Mouse (Mus musculus) left cerebral cortex, adult 11 months (tissue): ENCODE measurements around the gene Hcrt.
A peak's percentile ranks its signal among the peaks of the same experiment; 100 is the strongest.

Experiments
- DNase-seq: peaks from one replicate; pipeline ENCODE4 v3.0.0; 2022; ENCODE audit warnings: low spot score

Gene Hcrt

GRCm38 (mm10) chr11:100735954-100736745 is 26.6 kb downstream of the Hcrt start:
- no peak for DNase-seq

DNA sequence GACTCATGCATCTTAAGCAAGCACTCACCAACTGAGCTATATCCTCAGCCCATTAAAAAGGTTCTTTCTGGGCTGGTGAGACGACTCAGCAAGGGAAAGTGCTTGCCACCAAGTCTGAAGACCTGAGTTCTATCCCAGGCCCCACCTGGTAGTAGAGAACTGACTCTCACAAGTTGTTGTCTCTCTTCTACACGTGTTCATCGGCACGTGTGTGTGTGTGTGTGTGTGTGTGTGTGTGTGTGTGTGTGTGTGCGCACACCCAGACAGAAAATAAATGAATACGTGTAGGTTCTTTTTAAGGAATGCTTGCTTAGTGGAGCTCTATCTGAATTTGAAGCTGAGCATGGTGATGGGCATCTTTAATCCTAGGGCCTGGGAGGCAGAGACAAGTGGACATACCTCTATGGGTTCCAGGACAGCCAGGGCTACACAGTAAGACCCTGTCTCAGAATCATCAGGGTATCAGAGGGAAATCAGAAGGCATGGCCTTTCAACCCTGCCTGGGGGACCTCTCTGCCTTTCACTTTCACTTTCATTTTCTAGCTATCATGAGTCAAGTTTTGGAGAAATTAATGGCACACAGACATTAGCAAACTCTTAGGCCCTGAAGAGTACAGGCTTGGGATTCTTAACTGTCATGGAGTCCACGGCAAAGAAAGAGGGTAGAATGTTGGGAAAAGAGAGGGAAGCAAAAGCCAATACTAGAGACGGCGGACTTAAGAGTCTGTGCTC is 27.4 kb downstream of the Hcrt start:
- no peak for DNase-seq

GRCm38 (mm10) chr11:100730477-100731205 is 32.1 kb downstream of the Hcrt start:
- no peak for DNase-seq

DNA sequence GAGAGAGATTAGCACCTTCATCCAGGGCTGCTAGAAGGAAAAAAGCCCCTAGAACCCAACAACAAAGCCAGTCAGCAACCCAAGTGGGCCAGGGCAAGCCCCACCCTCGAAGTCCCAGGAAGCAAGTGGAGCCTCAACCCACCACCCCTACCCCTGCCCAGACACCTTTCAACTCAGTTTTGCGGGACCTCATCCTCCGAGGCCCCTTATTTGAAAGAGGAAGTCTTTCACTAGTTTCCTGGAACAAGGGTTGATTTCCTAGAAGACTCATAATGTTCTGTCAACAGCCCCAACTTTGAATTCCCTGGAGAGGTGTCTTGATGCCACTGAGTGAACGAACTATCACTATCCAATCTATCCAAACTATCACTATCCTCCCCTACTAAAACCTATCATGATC is 32.8 kb downstream of the Hcrt start:
- no peak for DNase-seq

- no peak for DNase-seq
Measured at GRCm38 (mm10) chr11:100728601-100729000, 34.1 kb downstream of the Hcrt start.

- DNase-seq: no peak
Measured at GRCm38 (mm10) chr11:100727201-100727600, 35.5 kb downstream of the Hcrt start.

- DNase-seq: no peak
Measured at GRCm38 (mm10) chr11:100724919-100725512, 37.7 kb downstream of the Hcrt start.

- DNase-seq: no peak
Measured at GRCm38 (mm10) chr11:100722493-100723028, 40.2 kb downstream of the Hcrt start.

DNA sequence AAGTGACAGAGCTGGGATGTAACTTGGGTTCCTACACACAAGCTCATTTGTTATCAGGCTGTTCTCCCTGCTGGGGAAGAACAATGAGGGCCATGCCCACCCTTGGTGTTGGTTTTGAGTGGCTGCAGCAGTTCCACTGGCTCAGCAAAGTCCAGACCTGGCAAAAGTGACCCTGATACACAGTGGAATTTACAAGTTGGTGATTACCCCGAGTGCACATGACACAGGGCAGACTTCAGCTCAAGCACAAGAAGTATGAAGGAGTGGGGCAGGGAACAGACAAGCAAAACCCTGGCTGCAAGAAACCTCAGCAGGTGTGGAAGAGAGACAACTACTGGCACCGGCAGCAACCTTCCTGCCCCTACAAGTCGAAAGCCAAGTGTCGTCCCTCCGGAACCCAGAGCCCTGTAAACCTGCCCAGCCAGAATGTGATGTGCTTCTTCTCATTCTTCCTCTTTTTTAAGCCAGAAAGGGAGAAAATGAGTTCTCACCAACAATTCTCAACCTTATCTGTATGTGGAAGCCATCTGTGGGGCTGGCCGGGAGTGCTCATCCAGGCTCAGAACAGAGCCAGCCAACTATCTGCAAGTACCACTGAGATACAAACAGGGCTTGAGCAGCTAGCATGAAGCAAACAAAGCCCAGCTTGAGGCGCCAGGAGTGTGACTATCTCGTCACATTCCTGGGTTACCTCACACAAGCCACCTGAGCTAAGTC is 40.8 kb downstream of the Hcrt start:
- no peak for DNase-seq

DNA sequence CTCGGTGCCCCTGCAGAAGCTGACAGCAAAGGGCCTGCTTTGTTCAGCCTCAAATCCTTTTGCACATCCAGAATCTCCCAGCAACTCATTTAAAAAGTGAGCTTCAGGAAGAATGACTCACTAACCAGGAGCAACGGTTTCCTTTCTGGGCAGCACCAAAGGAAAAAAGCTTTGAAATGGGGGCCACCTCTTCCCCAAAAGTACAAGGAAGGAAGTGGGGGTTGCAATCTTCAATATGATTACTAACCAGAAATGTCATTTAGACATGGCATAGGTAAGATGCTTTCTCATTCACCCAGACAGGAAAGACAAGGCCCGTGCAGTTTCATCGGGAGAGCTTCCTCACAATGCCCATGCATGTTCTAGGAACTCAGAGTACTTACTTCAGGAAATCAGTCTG is 41.5 kb downstream of the Hcrt start:
- DNase-seq: no peak

GRCm38 (mm10) chr11:100720345-100720744 is 42.4 kb downstream of the Hcrt start:
- DNase-seq: no peak

- DNase-seq: no peak
Measured at GRCm38 (mm10) chr11:100719893-100720292, 42.8 kb downstream of the Hcrt start.

GRCm38 (mm10) chr11:100719312-100719711 is 43.4 kb downstream of the Hcrt start:
- no peak for DNase-seq

DNA sequence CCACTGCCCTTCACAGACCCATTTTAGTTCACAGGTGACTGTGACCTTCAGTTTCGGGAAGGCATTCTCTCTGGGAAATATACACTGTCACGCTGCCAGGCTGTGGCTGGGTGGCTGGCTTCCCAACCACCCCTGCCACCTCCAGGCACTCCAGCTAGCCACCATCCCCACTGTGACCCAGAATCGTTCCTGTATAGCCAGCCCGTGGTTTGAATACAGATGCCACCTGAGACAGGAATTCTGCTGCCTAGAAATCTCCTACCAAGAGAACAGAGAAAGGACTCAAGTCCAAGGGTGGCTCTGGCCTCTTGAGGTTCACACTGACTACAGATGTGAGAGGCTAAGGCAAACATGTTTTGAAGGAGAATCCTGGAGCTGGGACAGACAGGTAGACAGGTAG is 43.9 kb downstream of the Hcrt start:
- no peak for DNase-seq

GRCm38 (mm10) chr11:100718462-100718861 is 44.3 kb downstream of the Hcrt start:
- no peak for DNase-seq

- DNase-seq: no peak
Measured at GRCm38 (mm10) chr11:100716649-100717048, 46.1 kb downstream of the Hcrt start.

DNA sequence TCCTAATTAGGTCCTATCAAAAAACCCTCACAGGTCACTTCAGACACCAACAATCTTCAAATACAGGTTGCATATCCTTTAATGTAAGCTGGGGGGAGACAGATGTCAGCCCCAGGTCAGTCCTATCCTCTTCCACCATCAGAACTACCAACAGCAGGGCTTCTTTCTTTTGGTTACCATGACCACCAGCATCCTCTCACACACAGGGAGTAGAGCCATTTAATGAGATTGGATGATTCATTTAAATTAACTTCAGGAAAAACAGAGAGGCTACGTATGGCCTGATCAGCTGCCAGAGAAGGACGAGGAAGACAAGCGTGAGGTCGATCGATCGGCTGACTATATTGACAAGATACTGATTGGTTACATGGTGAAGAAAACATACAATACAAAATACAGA is 47.8 kb downstream of the Hcrt start:
- DNase-seq: no peak

GRCm38 (mm10) chr11:100714534-100714915 is 48.2 kb downstream of the Hcrt start:
- DNase-seq: peak; percentile 75

DNA sequence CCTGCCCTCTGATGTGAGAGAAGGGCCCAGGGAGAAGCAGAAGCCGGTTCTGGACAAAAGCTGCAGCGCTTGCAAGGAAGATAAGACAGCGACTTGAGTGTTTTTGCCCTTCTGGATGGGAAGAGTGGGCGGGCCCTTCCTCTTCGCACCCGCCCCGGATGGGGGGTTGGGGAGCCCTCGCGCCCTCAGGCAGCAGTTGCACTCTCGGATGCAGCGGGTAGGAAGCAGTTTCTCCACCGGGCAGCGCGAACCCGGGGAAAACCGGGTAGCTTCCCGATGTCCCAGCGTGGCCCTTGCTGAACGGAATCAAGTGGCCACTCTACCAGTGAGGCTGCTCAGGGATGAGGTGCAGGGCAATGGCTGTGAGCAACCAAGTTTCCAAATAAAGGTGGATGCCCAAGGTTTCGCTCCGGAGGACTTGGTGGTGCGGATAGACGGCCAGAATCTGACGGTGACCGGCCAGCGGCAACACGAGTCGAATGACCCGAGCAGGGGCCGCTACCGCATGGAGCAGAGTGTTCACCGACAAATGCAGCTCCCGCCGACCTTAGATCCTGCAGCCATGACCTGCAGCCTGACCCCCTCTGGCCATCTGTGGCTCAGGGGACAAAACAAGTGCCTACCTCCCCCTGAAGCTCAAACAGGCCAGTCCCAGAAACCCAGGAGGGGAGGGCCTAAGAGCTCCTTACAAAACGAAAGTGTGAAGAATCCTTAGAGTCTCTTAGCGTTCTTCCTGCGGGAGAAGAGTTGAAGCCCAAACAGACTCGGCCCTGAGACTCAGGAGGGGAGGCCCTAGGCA is 48.8 kb downstream of the Hcrt start, which contains the start of gene Hspb9:
Gene Hspb9, plus strand, starts transcription at position 116 of the 799 bp plus-strand sequence.
- DNase-seq: no peak

GRCm38 (mm10) chr11:100713174-100713573 is 49.6 kb downstream of the Hcrt start:
- no peak for DNase-seq
